Mouse (Mus musculus): ENCODE measurements around the gene Sel1l3.

GRCm38 (mm10) chr5:53176075-53176474 lies 37.7 kb downstream of the Sel1l3 start:
- TF ChIP-seq MYOD1 (IDR thresholded peaks at IDR 0.05; ENCODE audit: control insufficient read depth in 1 of 3, insufficient read length in 2 of 3, low read depth in 2 of 3) (no peak), USF1 (IDR thresholded peaks at IDR 0.05; ENCODE audit: low read depth) (no peak), POLR2A (IDR thresholded peaks at IDR 0.05; ENCODE audit: insufficient read length, low read depth) (no peak), TCF12 (IDR thresholded peaks at IDR 0.05; ENCODE audit: insufficient read depth, poor library complexity, severe bottlenecking) (no peak), E2F4 (IDR thresholded peaks at IDR 0.05; ENCODE audit: insufficient read depth) (no peak), CEBPB (IDR thresholded peaks at IDR 0.05; ENCODE audit: insufficient read depth, poor library complexity, severe bottlenecking) (no peak), POLR2AphosphoS2 (IDR thresholded peaks at IDR 0.05; ENCODE audit: insufficient read length, low read depth) (no peak), MAX (IDR thresholded peaks at IDR 0.05; ENCODE audit: low read depth) (no peak), REST (IDR thresholded peaks at IDR 0.05; ENCODE audit: insufficient read depth, insufficient read length) (no peak), SRF (IDR thresholded peaks at IDR 0.05; ENCODE audit: control insufficient read depth, insufficient read length, low read depth) (no peak)

All from myocyte (in vitro differentiated cells).